Mouse (Mus musculus): ENCODE measurements around the gene Atp8b5.

- no peak for TF ChIP-seq EP300 (IDR thresholded peaks at IDR 0.05; ENCODE audit: low read depth)
- TF ChIP-seq CTCF (IDR thresholded peaks at IDR 0.05; ENCODE audit: low read depth): no peak
Measured at GRCm38 (mm10) chr4:43391521-43392050, 124.6 kb downstream of the Atp8b5 start.

Measured in heart, postnatal 0 days (tissue).